Mouse (Mus musculus): Measurements from ENCODE around the gene Rps3. TPM values are rescaled to one million over a fixed set of nuclear protein-coding genes. Genes with fewer than 3 reads are reported as not detected.

Rps3 gene
- polyA plus RNA-seq, 1 experiment from 2014 or later, result 870 TPM

GRCm38 (mm10) chr7:99441534-99442072 lies 41.9 kb downstream of the Rps3 start:
- Histone ChIP-seq H3K4me3 (ENCODE audit: low read length) (no peak overlapping the region), H3K36me3 (ENCODE audit: control insufficient read depth, insufficient read depth, low read length) (no peaks in the 10 kb centered on the region), H3K4me2 (replicated peaks; ENCODE audit: low read depth, low read length) (no peak overlapping the region), H3K9ac (ENCODE audit: low read depth, low read length) (no peak overlapping the region; the same call in 1 of the 2 replicates), H3K4me1 (ENCODE audit: control insufficient read depth, insufficient read depth, low read length) (peaks cover 19% of the 10 kb centered on the region; the same call in 1 of the 2 replicates), H3K27ac (ENCODE audit: low read depth, low read length) (peak overlapping the region; percentile 55; the same call in 1 of the 2 replicates), H3K9me3 (ENCODE audit: control insufficient read depth, low read length) (no peaks in the 10 kb centered on the region), H3K27me3 (ENCODE audit: control insufficient read depth, insufficient read depth, low read length) (no peaks in the 10 kb centered on the region)
- peak; percentile 61 for ATAC-seq (ENCODE audit: low FRiP score, low TSS enrichment)
- 21% methylated on average over 6 of the region's 6 CpGs for WGBS

GRCm38 (mm10) chr7:99438881-99439280 lies 44.7 kb downstream of the Rps3 start:
- Histone ChIP-seq H3K4me2 (replicated peaks; ENCODE audit: low read depth, low read length) (no peak overlapping the region), H3K36me3 (ENCODE audit: control insufficient read depth, insufficient read depth, low read length) (no peaks in the 10 kb centered on the region), H3K27ac (ENCODE audit: low read depth, low read length) (no peak overlapping the region), H3K4me1 (ENCODE audit: control insufficient read depth, insufficient read depth, low read length) (peaks cover 20% of the 10 kb centered on the region; the same call in 1 of the 2 replicates), H3K4me3 (ENCODE audit: low read length) (no peak overlapping the region), H3K9me3 (ENCODE audit: control insufficient read depth, low read length) (no peaks in the 10 kb centered on the region), H3K9ac (ENCODE audit: low read depth, low read length) (no peak overlapping the region), H3K27me3 (ENCODE audit: control insufficient read depth, insufficient read depth, low read length) (no peaks in the 10 kb centered on the region)
- 72% methylated on average over 10 of the region's 10 CpGs for whole genome bisulfite sequencing
- no peak for ATAC-seq (ENCODE audit: low FRiP score, low TSS enrichment)

DNA sequence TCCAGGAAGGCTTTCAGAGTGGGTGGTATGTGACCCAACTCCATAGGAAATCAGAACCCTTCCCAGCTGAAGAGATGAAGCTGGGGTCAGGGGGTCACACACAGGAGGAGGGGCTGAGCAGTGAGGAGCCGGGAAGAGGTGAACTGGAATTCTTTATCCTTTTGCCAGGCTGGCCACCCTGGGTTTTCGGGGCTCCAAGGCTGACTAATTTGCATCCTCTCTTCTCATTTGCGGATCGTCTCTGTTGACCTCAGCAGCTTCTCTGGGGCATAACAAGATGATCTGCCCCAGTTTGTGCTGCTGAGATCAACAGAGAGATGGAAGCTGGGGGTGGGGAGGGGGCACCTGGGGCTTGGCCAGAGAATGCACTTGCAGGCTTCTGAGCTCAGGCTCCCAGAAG lies 47.0 kb downstream of the Rps3 start:
- Histone ChIP-seq H3K27me3 (ENCODE audit: control insufficient read depth, insufficient read depth, low read length) (no peaks in the 10 kb centered on the region), H3K9me3 (ENCODE audit: control insufficient read depth, low read length) (no peaks in the 10 kb centered on the region), H3K4me1 (ENCODE audit: control insufficient read depth, insufficient read depth, low read length) (peaks cover 11% of the 10 kb centered on the region; the same call in 1 of the 2 replicates), H3K36me3 (ENCODE audit: control insufficient read depth, insufficient read depth, low read length) (no peaks in the 10 kb centered on the region), H3K4me3 (ENCODE audit: low read length) (no peak overlapping the region), H3K9ac (ENCODE audit: low read depth, low read length) (no peak overlapping the region; the same call in 1 of the 2 replicates), H3K4me2 (replicated peaks; ENCODE audit: low read depth, low read length) (no peak overlapping the region), H3K27ac (ENCODE audit: low read depth, low read length) (no peak overlapping the region)
- WGBS, result 13% methylated on average over 4 of the region's 4 CpGs
- ATAC-seq (ENCODE audit: low FRiP score, low TSS enrichment), result no peak

DNA sequence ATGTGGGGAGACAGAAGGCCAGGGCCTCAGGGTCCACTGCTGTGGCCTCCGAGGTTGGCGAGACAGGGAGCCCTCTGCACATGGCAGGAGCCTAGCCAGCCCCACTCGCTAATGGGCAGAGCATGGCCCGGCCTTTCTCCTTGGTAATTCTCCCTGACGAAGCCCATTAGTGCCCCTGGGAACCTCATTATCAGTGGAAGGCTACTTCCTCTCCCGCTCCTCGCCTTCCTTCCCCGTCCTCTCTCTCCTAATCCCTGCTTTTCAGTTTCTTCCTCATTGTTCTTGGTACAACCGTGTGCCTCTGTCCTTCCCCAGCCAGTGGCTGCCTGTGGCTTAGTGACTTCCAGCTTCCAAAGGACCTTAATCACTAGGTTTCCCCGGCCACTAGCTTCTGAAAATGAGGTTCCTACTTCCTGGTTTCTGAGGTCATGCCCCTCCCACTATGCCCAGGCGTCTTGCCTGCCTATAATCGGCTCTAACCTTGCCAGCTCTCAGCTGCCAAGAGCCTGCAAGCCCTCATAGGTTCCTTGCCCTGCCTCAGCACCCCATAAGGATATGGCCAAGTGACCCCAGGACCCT lies 48.8 kb downstream of the Rps3 start:
- H3K36me3 ChIP-seq (ENCODE audit: control insufficient read depth, insufficient read depth, low read length), result no peaks in the 10 kb centered on the region
- no peak overlapping the region for H3K4me2 ChIP-seq (replicated peaks; ENCODE audit: low read depth, low read length)
- H3K27me3 ChIP-seq (ENCODE audit: control insufficient read depth, insufficient read depth, low read length), result no peaks in the 10 kb centered on the region
- no peak overlapping the region for H3K9ac ChIP-seq (ENCODE audit: low read depth, low read length)
- no peaks in the 10 kb centered on the region for H3K9me3 ChIP-seq (ENCODE audit: control insufficient read depth, low read length)
- H3K27ac ChIP-seq (ENCODE audit: low read depth, low read length), result no peak overlapping the region
- no peak overlapping the region for H3K4me3 ChIP-seq (ENCODE audit: low read length)
- H3K4me1 ChIP-seq (ENCODE audit: control insufficient read depth, insufficient read depth, low read length), result 0 out of 2 replicates have a peak, but pooled peaks cover 5% of the 10 kb centered on the region
- ATAC-seq (ENCODE audit: low FRiP score, low TSS enrichment), result no peak
- 58% methylated on average over 12 of the region's 12 CpGs for WGBS

GRCm38 (mm10) chr7:99432863-99433262 lies 50.7 kb downstream of the Rps3 start:
- Histone ChIP-seq H3K36me3 (ENCODE audit: control insufficient read depth, insufficient read depth, low read length) (no peaks in the 10 kb centered on the region), H3K4me1 (ENCODE audit: control insufficient read depth, insufficient read depth, low read length) (0 out of 2 replicates have a peak, but pooled peaks cover 5% of the 10 kb centered on the region), H3K4me3 (ENCODE audit: low read length) (no peak overlapping the region), H3K9me3 (ENCODE audit: control insufficient read depth, low read length) (no peaks in the 10 kb centered on the region), H3K9ac (ENCODE audit: low read depth, low read length) (no peak overlapping the region), H3K4me2 (replicated peaks; ENCODE audit: low read depth, low read length) (no peak overlapping the region), H3K27me3 (ENCODE audit: control insufficient read depth, insufficient read depth, low read length) (no peaks in the 10 kb centered on the region), H3K27ac (ENCODE audit: low read depth, low read length) (no peak overlapping the region)
- WGBS, result 80% methylated on average over 6 of the region's 6 CpGs
- no peak for ATAC-seq (ENCODE audit: low FRiP score, low TSS enrichment)

DNA sequence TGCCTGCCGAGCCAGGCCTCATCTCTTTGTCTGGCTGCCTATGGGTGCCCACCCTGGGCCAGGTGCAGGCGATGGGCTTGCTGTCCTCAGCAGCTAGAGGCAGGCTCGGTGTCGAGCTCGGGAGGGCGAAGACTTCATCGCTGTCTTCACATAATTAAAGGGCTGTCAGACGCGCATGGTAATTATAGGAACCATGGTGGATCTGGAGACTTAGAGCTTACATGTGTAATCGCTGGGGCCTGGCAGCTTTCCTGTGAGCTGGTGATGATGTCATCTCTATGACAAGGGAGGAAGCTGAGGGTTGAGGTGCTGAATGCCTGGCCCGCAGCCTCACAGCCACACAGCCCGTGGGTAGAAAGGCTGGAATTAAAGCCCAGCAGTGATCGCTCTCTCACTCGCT lies 51.3 kb downstream of the Rps3 start:
- no peak for ATAC-seq (ENCODE audit: low FRiP score, low TSS enrichment)
- H3K36me3 ChIP-seq (ENCODE audit: control insufficient read depth, insufficient read depth, low read length), result no peaks in the 10 kb centered on the region
- H3K9ac ChIP-seq (ENCODE audit: low read depth, low read length), result no peak overlapping the region
- no peak overlapping the region for H3K4me3 ChIP-seq (ENCODE audit: low read length)
- no peaks in the 10 kb centered on the region for H3K9me3 ChIP-seq (ENCODE audit: control insufficient read depth, low read length)
- 54% methylated on average over 14 of the region's 14 CpGs for WGBS
- no peak overlapping the region for H3K4me2 ChIP-seq (replicated peaks; ENCODE audit: low read depth, low read length)
- no peak overlapping the region for H3K27ac ChIP-seq (ENCODE audit: low read depth, low read length)
- 0 out of 2 replicates have a peak, but pooled peaks cover 5% of the 10 kb centered on the region for H3K4me1 ChIP-seq (ENCODE audit: control insufficient read depth, insufficient read depth, low read length)
- H3K27me3 ChIP-seq (ENCODE audit: control insufficient read depth, insufficient read depth, low read length), result no peaks in the 10 kb centered on the region

DNA sequence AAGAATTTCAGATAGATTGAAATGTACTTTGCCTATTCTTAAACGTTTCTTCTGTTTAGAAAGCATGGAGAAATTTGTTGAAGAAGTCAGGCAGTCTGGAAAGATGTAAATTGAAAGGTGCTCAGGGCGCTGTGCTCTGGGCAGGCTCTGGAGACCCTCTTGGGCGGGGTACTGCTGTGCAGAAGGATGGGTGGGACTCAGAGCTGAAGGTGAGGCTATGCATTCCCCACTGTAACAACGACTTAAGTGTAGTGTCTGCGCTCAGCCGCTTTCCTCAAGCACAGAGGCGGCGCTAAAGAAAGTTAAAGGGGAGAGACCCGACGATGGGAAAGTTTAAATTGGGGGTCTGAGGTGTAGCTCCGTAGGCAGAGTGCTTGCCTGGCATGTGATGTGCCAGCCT lies 53.3 kb downstream of the Rps3 start:
- Histone ChIP-seq H3K27ac (ENCODE audit: low read depth, low read length) (no peak overlapping the region), H3K36me3 (ENCODE audit: control insufficient read depth, insufficient read depth, low read length) (no peaks in the 10 kb centered on the region), H3K9ac (ENCODE audit: low read depth, low read length) (no peak overlapping the region), H3K4me2 (replicated peaks; ENCODE audit: low read depth, low read length) (no peak overlapping the region), H3K27me3 (ENCODE audit: control insufficient read depth, insufficient read depth, low read length) (no peaks in the 10 kb centered on the region), H3K4me3 (ENCODE audit: low read length) (no peak overlapping the region), H3K9me3 (ENCODE audit: control insufficient read depth, low read length) (no peaks in the 10 kb centered on the region), H3K4me1 (ENCODE audit: control insufficient read depth, insufficient read depth, low read length) (peaks cover under 1% of the 10 kb centered on the region; the same call in 1 of the 2 replicates)
- 67% methylated on average over 11 of the region's 11 CpGs for WGBS
- no peak for ATAC-seq (ENCODE audit: low FRiP score, low TSS enrichment)

DNA sequence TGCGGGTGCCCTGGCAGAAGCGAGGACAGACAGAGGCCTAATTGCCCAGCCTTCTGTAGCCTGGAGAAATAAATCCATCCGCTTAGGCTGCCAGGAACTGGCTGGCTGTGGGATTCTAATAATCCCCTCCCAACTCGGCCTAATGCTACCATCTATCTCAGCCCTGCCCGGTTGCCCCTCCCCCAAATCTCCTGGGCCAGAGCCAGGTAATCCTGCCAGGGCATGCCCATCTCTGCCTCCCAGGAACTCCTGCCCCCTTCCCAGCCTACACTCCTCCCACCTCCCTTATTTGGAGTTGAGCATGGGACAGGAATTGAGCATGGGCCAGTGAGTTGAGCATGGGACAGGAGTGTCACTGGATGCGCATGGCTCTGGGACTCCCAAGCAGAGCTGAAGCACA lies 53.8 kb downstream of the Rps3 start:
- Histone ChIP-seq H3K4me1 (ENCODE audit: control insufficient read depth, insufficient read depth, low read length) (peaks cover 5% of the 10 kb centered on the region), H3K4me3 (ENCODE audit: low read length) (no peak overlapping the region), H3K9ac (ENCODE audit: low read depth, low read length) (no peak overlapping the region), H3K4me2 (replicated peaks; ENCODE audit: low read depth, low read length) (no peak overlapping the region), H3K9me3 (ENCODE audit: control insufficient read depth, low read length) (no peaks in the 10 kb centered on the region), H3K27me3 (ENCODE audit: control insufficient read depth, insufficient read depth, low read length) (no peaks in the 10 kb centered on the region), H3K27ac (ENCODE audit: low read depth, low read length) (no peak overlapping the region), H3K36me3 (ENCODE audit: control insufficient read depth, insufficient read depth, low read length) (no peaks in the 10 kb centered on the region)
- WGBS, result 42% methylated on average over 6 of the region's 6 CpGs
- no peak for ATAC-seq (ENCODE audit: low FRiP score, low TSS enrichment)

- H3K27me3 ChIP-seq (ENCODE audit: control insufficient read depth, insufficient read depth, low read length), result no peaks in the 10 kb centered on the region
- H3K4me2 ChIP-seq (replicated peaks; ENCODE audit: low read depth, low read length), result no peak overlapping the region
- H3K27ac ChIP-seq (ENCODE audit: low read depth, low read length), result no peak overlapping the region
- H3K4me1 ChIP-seq (ENCODE audit: control insufficient read depth, insufficient read depth, low read length), result peaks cover 8% of the 10 kb centered on the region
- no peak overlapping the region for H3K4me3 ChIP-seq (ENCODE audit: low read length)
- no peaks in the 10 kb centered on the region for H3K9me3 ChIP-seq (ENCODE audit: control insufficient read depth, low read length)
- no peaks in the 10 kb centered on the region for H3K36me3 ChIP-seq (ENCODE audit: control insufficient read depth, insufficient read depth, low read length)
- WGBS, result 91% methylated on average over 5 of the region's 5 CpGs
- ATAC-seq (ENCODE audit: low FRiP score, low TSS enrichment), result no peak
- no peak overlapping the region for H3K9ac ChIP-seq (ENCODE audit: low read depth, low read length)
Observed at GRCm38 (mm10) chr7:99428836-99429235, 54.7 kb downstream of the Rps3 start.
